Mouse (Mus musculus) small intestine, adult 2 months (tissue): ENCODE data around the gene Acsl3.

ENCODE experiments used
- CTCF ChIP-seq: fragments of 200-500 bp; IDR thresholded peaks from 2 replicates; pipeline ENCODE4 v1.5.1; 2012; ENCODE audit warnings: low read depth, mild to moderate bottlenecking, control low read depth, inconsistent platforms, low read length, moderate library complexity, mixed read lengths; ENCODE audit not compliant: insufficient replicate concordance, insufficient read length; ENCODE audit errors: extremely low read depth
- POLR2A ChIP-seq: fragments of 200-500 bp; IDR thresholded peaks from 2 replicates; pipeline ENCODE4 v1.6.1; 2012; ENCODE audit warnings: low read depth, mild to moderate bottlenecking, control low read depth, inconsistent platforms, low read length, moderate library complexity

GRCm38 (mm10) chr1:78612959-78613358 lies 44.7 kb upstream of the Acsl3 start:
- no peak for TF ChIP-seq CTCF
- TF ChIP-seq POLR2A = no peak
